Mouse (Mus musculus): ENCODE measurements around the gene Grk6.

Gene Grk6

DNA sequence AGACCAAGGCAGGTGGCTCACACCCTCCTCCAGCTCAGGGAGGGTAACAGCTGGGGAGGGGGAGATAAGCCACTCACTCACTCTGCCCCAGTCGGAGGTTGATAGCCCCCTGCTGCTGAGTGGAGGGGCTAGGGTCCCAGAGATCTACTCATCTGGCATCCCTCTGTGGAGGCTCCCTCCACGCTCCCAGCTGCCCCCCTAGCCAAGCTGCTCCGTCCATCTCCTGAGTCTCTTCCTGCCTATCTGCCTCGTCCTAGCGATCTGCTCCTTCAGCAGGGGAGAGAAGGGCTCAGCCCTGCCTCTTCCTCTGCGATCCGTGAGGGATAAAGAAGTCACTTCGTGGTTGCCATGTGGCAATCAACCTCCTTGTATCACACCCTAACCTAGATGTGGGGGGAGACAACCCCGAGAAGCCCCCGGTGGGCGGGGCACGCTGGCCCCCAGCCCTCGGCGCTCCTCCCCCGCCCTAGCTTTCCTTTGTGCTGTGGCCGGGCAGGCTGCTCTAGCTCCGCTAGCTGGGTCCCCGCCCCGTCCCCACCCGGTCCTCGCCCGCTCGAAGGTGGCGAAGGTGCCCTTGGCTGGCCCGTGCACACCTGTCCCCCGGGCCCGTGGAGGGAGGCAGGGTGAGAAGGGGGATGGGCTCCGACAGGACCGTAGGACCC, 42.2 kb downstream of the Grk6 start:
- DNase-seq, result no peak

DNA sequence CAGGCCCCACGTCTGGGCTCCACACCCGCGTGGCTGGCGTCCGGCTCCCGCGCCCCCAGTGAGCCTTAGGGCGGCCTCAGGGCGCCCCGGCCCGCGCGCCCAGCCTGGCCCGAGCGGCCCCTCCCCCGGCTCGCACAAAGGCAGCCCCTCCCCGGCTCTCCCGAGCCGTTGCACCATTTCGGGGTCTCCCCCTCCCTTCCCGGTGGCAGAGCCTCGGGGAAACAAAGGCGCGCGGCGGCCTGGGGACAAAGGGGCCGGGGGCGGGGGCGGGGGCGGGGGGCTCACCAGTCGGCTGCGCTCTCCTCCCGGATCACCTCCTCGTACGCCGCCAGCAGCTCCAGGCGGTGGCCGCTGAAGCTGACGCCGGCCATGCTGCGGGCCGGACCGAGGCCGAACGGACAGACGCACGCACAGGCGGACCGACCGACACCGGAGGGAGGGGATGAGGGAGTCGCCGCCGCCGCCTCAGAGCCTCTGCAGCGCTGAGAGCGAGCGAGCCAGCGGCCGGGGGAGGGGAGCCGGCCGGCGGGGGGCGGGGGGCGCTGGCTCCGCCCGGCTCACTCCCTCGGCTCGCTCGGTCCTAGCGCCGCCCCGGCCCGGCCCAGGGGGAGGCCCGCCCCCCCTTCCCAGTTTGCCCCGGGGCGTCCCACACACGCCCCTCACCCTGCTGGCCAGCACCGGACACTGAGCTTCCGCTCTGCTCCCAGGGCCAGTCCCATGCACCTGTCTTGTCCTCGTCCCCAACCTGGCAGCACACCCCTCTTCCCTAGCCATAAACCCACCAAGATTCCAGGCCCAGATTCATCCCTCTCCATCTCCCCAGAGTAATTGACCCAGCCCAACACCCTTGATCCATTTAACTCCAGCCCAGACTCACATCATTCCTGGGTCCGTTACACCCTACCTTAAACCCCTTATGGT, 43.0 kb downstream of the Grk6 start, which contains the start of gene Dbn1:
Gene Dbn1, minus strand, starts transcription at position 534 of the 921 bp plus-strand sequence.
- no peak for DNase-seq

- DNase-seq, result no peak
Measured at GRCm38 (mm10) chr13:55494257-55494656, 49.4 kb downstream of the Grk6 start.

- DNase-seq, result no peak
Measured at GRCm38 (mm10) chr13:55494883-55495621, 50.2 kb downstream of the Grk6 start.

- DNase-seq, result no peak
Measured at GRCm38 (mm10) chr13:55495702-55496101, 50.8 kb downstream of the Grk6 start.

GRCm38 (mm10) chr13:55496661-55497060, 51.8 kb downstream of the Grk6 start:
- DNase-seq, result no peak

- DNase-seq, result no peak
Measured at GRCm38 (mm10) chr13:55498906-55499305, 54.0 kb downstream of the Grk6 start.

GRCm38 (mm10) chr13:55500575-55500974, 55.7 kb downstream of the Grk6 start:
- DNase-seq, result no peak

DNA sequence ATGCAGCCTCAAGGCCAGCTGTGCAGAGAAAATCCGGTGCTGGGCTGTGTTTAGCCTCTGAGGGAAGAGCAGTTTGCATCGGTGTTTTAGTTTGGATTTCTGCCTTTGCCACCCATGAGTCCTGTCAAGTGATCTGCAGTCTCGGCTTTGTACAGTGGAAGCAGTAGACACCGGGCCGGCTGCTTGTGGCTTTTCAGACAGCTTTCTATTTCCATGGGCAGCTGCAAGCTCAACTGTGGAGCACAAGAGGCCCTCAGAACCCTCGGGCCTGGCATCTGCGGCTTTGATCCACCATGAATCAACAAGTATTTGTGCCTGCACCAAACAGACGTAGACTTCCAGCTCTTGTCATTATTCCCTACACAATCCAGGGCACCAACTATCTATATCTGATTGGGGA, 57.5 kb downstream of the Grk6 start:
- no peak for DNase-seq

DNA sequence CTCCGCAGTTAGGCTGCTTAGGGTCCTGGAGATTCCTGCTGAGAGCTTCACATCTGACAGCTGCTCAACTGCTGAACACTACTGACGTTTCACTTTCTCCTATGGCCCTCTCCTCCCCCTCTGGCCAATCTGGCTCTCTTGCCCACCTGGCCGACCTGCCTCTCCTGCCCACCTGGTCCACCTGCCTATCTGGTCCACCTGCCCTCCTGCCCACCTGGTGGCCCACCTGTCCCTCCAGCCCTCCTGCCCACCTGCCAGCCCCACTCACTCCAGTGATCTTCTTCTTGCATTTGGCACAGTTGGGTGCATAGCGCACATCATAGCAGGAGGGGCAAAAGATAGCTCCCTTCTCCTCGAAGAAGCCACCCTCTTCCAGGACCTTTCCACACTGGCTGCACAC, 59.5 kb downstream of the Grk6 start:
- DNase-seq, result no peak

GRCm38 (mm10) chr13:55505810-55506209, 60.9 kb downstream of the Grk6 start:
- DNase-seq, result no peak

DNA sequence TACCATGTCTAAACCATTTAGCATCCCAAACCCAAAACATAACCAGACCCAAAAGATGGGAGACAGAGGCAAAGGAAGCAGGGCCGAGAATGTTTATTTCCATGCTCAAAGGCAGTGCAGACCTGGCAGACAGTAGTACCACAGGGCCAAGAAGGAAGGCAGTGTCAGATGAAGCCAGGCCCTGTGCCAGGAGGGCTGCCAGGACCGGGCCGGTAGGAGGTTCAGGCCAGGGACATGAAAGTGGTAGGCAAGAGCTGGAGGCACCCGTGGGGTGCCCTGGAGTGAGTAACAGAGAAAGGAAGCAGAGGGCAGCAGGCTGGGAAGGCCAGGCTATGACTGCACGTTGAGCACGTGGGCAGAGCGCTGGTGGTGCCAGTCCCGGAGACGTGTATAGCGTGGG, 61.8 kb downstream of the Grk6 start:
- DNase-seq, result no peak

- DNase-seq, result no peak
Measured at GRCm38 (mm10) chr13:55507877-55508276, 63.0 kb downstream of the Grk6 start.

DNA sequence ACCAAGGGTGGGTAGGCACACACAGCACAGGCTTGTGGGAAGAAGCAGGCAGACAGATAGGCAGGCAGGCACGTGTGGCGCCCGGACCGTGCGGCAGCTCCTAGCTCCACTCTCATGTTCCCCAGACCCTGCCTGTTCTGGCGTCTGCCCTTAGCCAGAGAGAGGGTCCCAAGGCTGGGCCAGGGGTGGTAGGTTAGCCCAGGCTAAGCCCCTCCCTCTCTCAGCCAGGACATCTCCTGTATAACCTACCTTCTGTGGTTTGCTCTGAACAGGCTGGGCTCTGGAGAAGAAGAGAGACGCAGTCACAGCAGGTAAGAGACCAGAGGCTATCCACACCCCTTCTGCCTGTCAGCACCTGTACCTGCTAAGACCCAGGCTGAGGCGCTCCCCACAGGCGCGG, 63.7 kb downstream of the Grk6 start:
- DNase-seq, result no peak

- DNase-seq, result no peak
Measured at GRCm38 (mm10) chr13:55510332-55510667, 65.4 kb downstream of the Grk6 start.

Measured in right cerebral cortex, postnatal 25 days (tissue).